Mouse (Mus musculus) lung, postnatal 36 days (tissue): ENCODE results near the gene Msln.
"Not testable (repeated sequence)": the region's sequence is repeated elsewhere in the genome, so short reads cannot be mapped to it uniquely, and the experiment has no call there.

Experiments
- DNase-seq: peaks from one replicate; pipeline ENCODE4 v3.0.0; 2022; ENCODE audit warnings: mixed read lengths

The Msln gene

GRCm38 (mm10) chr17:25765886-25766285 is 11.7 kb upstream of the Msln start:
- DNase-seq: no peak

GRCm38 (mm10) chr17:25762591-25762990 is 8.4 kb upstream of the Msln start:
- no peak for DNase-seq

GRCm38 (mm10) chr17:25761561-25761970 is 7.4 kb upstream of the Msln start:
- no peak for DNase-seq

- no peak for DNase-seq
Measured at GRCm38 (mm10) chr17:25760148-25760547, 6.0 kb upstream of the Msln start.

- DNase-seq: no peak
Measured at GRCm38 (mm10) chr17:25757691-25758090, 3.5 kb upstream of the Msln start.

GRCm38 (mm10) chr17:25756378-25757242 is 2.4 kb upstream of the Msln start:
- DNase-seq: peak; percentile 38

GRCm38 (mm10) chr17:25755627-25756377 is 1.6 kb upstream of the Msln start:
- DNase-seq: peak; percentile 4

GRCm38 (mm10) chr17:25755086-25755485 is 908 bp upstream of the Msln start:
- no peak for DNase-seq

- peak; percentile 27 for DNase-seq
Measured at GRCm38 (mm10) chr17:25751446-25751845, 2.7 kb downstream of the Msln start.

GRCm38 (mm10) chr17:25749314-25749713 is 4.9 kb downstream of the Msln start:
- DNase-seq: no peak

- DNase-seq: no peak
Measured at GRCm38 (mm10) chr17:25748238-25748637, 5.9 kb downstream of the Msln start.

GRCm38 (mm10) chr17:25744311-25744710 is 9.9 kb downstream of the Msln start:
- no peak for DNase-seq

GRCm38 (mm10) chr17:25743831-25744230 is 10.3 kb downstream of the Msln start:
- peak; percentile 27 for DNase-seq

- DNase-seq: not testable (repeated sequence)
Measured at GRCm38 (mm10) chr17:25741471-25741870, 12.7 kb downstream of the Msln start.

GRCm38 (mm10) chr17:25738861-25739260 is 15.3 kb downstream of the Msln start:
- peak; percentile 34 for DNase-seq

GRCm38 (mm10) chr17:25735745-25736144 is 18.4 kb downstream of the Msln start, which contains the start of gene Mslnl:
Mslnl (plus strand) TSS chr17:25736042.
- DNase-seq: no peak

GRCm38 (mm10) chr17:25735246-25735645 is 18.9 kb downstream of the Msln start:
- no peak for DNase-seq

GRCm38 (mm10) chr17:25732082-25732481 is 22.1 kb downstream of the Msln start:
- peak; percentile 90 for DNase-seq

GRCm38 (mm10) chr17:25728009-25728270 is 26.2 kb downstream of the Msln start:
- no peak for DNase-seq

GRCm38 (mm10) chr17:25727265-25728008 is 26.7 kb downstream of the Msln start, which contains the start of the genes Chtf18 and Rpusd1:
Chtf18 (minus strand) TSS chr17:25727419.
Rpusd1 (plus strand) TSS chr17:25727670.
- DNase-seq: peak; percentile 100

GRCm38 (mm10) chr17:25725264-25725663 is 28.9 kb downstream of the Msln start:
- no peak for DNase-seq

GRCm38 (mm10) chr17:25723919-25724318 is 30.3 kb downstream of the Msln start:
- DNase-seq: no peak

- DNase-seq: no peak
Measured at GRCm38 (mm10) chr17:25723470-25723869, 30.7 kb downstream of the Msln start.
